Mouse (Mus musculus): ENCODE results near the gene Dlg1. TPM values are rescaled to one million over a fixed set of nuclear protein-coding genes. Genes with fewer than 3 reads are reported as not detected.

Dlg1 gene
- total RNA-seq, 2 experiments from 2014 or later, result 36.9 to 45.6 TPM

DNA sequence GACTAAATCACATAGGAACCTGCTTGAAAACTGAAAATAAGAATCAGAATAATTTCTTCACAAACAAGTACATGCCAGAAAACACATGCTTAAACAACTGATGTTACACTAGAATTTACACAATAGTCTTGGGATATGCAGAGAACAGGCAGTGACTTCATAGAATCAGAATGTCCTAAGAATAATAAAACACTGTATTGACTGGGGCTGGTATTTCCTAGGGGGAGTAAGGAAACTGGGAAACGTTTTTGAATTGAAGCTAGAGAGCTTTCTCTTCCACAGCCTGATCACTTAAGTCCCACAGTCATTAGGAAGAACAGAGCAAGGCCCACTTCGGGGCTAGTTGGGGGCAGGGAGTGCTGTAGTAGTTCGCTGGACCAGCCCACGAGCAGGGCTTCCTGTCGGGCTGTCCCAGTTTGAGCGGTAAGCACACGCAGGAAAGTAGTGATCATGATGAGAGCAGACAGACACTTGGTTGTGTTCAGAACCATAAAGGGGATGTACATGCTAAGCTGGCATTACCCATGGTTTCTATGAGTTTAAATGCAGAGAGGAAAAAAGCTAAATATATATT, 170.9 kb downstream of the Dlg1 start:
- no peak for ATAC-seq (replicated peaks; ENCODE audit: poor library complexity, severe bottlenecking)

DNA sequence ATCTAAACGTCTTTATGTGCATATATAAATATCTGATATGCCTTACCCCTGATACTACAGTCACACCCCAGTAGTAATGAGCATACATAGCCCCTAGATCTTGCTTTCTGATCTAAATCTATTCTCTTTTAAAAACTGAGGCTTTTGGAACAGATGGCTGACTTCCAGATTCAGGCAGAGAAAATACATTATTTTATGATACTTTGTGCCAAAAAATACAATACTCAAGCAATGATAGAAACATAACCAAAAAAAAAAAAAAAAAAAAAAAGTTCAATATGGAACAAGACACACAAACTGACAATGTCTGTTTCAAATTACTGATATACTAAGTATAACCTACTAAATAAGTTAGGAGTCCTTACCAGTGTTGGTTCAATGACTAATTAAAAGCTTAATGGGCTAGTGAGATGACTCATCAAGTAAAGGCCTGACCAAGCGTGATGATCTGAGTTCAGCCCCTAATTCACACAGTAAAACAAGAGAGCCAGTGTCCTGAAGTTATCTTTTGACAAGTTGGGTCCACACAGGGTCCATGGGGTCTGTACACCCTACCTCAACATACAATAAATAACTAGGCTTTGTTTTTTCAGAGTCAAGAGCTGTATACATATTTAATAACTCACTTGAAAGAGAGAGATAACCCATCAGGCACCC, 171.5 kb downstream of the Dlg1 start:
- ATAC-seq (replicated peaks; ENCODE audit: poor library complexity, severe bottlenecking), result no peak

DNA sequence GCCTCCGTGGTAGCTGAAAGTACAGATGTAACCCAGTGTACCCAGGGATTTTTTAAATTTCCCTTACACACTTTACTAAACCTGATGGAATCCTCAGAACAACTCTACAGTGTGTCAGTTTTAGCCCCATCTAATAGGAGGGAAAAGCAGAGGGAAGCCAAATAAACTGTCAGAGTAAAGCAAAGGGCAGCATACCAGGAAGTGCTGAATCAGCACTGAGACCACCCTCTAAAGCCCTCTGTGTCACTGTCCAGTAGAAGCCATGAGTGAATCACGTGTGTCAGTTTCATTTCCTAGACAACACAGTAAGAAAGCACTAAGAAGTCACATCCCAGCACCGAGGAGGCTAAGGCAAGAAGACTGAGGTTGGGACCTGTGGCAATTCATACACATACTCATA, 174.1 kb downstream of the Dlg1 start:
- no peak for ATAC-seq (replicated peaks; ENCODE audit: poor library complexity, severe bottlenecking)

DNA sequence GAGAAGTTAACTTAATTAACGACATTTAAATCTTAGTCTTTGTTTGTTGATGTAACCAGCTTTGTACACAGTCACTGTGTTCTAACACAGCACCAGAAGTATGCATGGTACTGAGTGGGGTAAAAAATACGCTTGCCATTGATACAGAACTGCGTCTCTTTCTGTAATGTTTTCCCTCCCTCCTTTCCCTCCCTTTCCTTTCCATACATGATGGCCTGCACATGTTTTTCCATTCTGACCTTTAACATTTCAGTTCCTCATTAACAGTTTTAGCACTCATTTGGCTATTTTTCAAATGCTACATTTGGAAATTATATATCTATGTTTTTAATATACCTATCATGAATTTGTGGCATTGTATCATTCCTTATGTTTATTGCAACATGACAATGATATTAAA, 181.0 kb downstream of the Dlg1 start:
- no peak for ATAC-seq (replicated peaks; ENCODE audit: poor library complexity, severe bottlenecking)

DNA sequence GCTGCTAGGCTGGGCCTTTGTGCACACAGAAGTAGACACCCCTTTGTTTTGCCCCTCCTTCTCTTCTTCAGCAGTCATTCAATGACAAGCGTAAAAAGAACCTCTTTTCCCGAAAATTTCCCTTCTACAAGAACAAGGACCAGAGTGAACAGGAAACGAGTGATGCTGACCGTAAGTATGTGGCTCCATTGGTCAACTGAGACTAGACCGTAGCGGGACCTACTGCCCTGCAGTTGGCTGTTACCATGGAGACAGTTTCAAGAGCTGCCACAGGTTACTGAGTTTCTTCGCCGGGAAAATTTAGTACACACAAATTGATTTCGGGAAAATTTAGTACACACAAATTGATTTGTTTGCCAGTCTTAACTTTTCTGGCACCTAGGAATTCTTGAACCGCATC, 183.5 kb downstream of the Dlg1 start:
- ATAC-seq (replicated peaks; ENCODE audit: poor library complexity, severe bottlenecking), result no peak

DNA sequence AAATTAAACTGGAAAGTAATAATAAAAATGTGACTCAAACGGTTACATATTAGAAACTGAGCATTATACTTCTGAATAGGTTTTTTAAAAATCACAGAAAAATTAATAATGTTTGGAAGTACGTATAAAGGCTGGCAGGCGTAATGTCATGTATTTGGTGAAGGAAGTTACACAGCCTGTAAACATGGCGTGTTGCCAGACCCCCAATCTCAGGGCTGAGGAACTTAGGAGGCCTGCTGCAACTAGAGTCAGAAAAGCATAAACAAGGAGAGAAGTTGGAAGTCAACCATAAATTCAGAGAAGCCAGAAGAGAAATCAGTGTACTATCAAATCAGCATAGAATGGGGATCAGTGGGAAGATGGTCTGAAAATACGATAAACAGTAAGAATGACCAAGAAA, 200.7 kb downstream of the Dlg1 start:
- ATAC-seq (replicated peaks; ENCODE audit: poor library complexity, severe bottlenecking), result no peak

DNA sequence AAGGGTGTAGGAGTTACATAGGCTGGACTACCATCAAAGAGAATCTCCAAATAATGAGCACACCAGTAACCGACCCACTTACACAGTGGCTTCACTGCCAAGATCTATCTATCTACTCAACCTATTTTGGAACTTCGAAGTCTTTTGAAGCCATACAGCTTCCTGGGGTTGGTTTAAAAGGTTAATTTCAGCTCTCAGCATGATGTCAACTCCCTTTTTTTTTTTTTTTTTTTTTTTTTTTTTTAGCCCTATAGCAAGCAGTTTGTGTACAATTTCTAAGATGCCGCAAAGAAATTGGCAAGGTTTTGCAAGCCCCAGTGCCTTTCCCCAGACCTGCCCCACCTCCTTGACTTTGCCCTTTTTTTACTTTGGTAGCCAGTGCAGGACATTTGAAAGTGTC, 202.0 kb downstream of the Dlg1 start:
- ATAC-seq (replicated peaks; ENCODE audit: poor library complexity, severe bottlenecking), result no peak

DNA sequence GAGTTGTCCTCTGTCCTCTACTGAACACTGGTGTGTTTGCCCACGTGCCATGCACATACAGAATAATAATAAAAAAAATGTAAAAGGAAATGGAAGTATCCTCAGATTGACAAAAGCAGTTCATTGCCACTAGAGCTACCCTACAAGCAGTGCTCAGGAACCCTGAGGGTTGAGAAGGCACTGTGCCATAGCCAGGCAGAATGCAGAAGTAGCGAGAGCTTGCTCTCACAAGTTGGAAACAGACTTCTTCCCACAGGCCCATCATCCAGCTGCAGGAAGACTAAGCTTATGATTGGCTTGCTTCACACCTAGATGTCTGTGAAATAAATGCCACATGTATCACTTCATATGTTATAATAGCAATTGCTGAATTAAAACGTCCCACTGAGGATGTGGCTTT, 203.7 kb downstream of the Dlg1 start:
- ATAC-seq (replicated peaks; ENCODE audit: poor library complexity, severe bottlenecking), result no peak

DNA sequence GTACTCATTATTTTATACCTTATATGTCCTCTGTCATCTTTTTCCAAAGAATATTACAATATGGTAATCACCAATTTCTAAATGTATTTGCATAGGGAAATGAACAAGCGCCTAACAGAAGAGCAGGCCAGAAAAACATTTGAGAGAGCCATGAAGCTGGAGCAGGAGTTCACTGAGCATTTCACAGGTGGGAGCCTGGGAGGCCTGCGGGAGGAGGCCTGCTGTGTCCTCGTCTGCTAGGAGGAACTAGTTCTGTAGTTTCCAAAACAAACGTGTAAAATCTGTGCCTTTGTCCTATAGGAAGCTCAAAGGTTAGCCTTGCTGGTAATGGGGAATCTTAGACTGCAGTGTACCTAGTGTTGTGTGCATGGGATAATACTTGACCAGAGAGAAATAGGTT, 204.5 kb downstream of the Dlg1 start:
- no peak for ATAC-seq (replicated peaks; ENCODE audit: poor library complexity, severe bottlenecking)

DNA sequence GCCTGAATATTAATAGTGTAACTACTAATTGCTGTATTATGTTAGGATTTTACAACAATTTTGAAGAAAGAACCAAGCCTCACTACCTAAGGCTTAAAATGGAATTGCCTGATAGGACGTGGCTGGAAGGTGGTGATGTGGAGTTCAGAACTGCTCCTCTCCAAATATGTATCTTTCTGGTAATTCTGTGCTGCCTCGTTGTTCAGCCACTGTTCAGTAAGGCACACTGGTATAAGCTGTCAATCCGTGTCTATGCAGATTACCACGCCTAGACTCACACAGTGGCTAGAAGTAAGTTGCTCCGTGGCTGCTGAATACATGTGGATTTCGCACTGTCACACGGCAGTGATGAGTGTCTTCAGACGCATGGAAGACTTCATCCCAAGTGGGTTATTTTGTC, 210.5 kb downstream of the Dlg1 start:
- no peak for ATAC-seq (replicated peaks; ENCODE audit: poor library complexity, severe bottlenecking)

DNA sequence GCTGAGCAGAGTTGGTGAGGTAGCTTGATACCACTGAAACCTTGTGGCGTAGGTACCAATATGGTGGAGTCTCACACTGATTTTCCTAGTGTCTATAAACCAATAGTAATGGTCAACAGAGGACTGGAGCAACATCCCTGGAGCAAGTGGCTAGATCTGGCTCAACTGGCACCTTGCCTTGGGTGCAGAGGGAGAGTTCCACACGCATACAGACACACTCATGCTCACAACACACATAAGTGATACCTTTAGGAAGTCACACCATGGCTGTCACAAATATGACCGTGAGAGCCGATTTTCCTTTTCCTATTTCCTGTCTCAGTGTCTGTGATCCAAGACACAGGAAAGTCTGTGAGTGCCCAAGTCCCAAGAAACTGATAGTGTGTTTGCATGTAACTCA, 212.1 kb downstream of the Dlg1 start:
- ATAC-seq (replicated peaks; ENCODE audit: poor library complexity, severe bottlenecking), result no peak

DNA sequence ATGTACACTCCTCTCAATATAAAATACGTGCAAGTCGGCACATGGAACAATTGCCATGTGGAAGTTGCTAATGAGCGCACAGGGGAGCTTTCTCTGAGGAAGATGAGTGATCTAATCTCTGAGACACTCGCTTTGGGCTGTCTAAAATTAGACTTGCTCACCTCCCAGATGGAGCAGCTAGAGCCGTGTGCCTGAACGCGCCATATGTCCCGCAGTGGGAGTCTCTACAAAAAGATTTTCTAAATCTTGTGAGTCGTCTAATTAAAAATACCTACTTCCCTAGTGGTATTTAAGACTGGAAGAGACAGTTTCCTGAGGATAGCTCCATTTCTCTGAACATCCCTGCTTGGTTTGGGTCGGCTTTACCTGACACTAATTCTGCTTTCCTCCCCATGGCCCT, 213.1 kb downstream of the Dlg1 start:
- ATAC-seq (replicated peaks; ENCODE audit: poor library complexity, severe bottlenecking), result no peak

DNA sequence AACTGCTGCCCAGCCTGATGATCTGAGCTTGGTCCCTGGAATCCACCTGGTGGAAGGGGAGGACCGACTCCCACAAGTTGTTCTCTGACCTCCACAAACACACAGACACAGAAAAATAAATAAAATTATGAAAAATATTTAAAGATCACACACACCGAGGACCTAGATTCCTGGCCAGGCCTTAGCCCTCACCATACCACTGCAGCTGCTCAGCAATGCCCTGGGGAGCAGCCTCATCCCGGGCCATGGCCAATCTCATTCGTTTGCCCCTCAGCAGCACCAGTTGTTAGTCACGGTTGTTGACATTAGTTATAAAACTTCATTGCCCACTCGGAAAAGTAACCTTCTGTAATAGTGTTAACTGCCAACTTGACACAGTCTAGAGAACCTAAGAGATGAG, 214.8 kb downstream of the Dlg1 start:
- no peak for ATAC-seq (replicated peaks; ENCODE audit: poor library complexity, severe bottlenecking)

DNA sequence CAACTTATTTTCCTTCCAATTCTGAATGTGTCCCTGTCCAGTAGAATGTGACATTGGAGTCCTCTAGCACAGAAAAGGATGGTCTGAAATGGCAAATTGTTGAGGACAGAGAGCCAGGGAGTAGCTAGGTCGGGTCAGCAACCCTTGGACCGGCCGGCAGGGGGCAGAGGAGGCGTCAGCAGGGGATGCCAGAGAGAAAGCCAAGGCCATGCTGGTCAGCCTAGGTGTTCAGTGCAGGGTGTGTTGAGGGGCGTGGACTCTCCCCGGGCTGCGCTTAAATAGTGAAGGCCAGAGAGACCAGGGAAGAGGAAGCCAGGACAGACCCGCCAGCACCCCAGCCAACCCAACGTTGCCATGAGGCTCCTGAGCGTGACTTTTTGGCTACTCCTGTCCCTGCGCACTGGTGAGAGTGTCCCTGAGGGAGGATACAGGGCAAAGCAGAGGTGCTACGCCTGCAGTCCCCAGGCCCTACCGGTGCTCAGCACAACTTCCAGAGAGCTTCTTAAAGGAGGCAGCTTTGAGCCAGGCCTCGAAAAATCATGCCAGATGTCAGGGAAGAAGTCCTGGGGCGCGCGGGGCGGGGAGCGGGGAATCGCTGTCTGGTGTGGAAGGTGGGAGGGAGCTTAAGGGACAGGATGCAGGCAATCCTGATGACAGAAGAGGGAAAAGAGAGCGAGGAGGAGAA, 215.5 kb downstream of the Dlg1 start, which contains the start of gene Meltf:
Gene Meltf, plus strand, starts transcription at position 238 of the 685 bp plus-strand sequence.
- peak; percentile 92 for ATAC-seq (replicated peaks; ENCODE audit: poor library complexity, severe bottlenecking)

DNA sequence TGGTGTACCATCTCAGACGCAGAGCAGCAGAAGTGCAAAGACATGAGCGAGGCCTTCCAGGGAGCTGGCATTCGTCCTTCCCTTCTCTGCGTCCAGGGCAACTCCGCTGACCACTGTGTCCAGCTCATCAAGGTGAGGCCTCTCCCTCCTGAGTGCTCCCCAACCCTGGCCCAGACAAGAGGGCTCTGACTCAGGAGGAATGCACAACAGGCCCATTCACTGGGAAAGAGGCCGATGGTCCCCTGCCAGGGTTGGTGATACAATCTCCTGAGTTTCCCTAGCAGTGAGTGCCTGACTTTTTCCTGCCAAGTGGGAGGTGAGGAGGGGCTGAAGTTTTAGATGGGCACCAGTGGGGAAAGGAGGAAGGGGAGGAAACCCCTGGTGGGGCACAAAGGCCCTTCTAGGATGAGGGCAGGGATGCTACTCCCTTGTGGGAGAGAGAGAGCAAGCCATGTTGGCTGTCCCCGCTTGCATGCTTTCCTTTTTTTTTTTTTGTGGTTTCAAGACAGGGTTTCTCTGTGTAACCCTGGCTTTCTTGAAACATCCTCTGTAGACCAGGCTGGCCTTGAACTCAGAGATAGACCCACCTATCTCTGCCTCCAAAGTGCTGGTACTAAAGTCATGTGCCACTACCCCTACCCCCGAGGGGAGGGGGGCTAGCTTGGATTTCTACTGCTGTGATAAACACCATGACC, 217.1 kb downstream of the Dlg1 start:
- no peak for ATAC-seq (replicated peaks; ENCODE audit: poor library complexity, severe bottlenecking)

DNA sequence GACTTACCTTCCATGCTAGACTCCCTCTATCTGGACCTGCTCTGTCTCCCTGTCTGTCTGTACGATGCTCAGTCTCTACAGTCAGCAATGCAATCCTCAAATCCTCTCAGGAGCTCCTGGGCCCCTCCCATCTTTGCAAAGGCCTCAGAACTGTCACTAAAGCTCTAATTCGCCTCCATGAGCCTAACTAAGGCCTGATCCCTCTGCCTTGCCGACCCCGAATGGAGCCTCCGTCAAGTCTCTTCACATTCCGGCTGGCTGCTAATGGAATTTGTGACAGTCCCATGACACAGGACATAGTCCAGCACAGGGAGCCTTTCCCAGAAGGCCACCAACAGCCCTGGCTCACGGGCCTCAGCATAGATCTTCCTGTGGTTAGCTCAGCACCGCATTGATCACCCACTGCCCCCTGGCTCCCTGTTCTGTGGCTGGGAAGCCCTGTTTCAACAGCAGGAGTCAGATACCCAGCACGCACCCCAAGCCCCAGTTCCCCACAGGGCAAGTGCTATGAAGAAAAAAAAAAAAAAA, 219.2 kb downstream of the Dlg1 start:
- no peak for ATAC-seq (replicated peaks; ENCODE audit: poor library complexity, severe bottlenecking)

DNA sequence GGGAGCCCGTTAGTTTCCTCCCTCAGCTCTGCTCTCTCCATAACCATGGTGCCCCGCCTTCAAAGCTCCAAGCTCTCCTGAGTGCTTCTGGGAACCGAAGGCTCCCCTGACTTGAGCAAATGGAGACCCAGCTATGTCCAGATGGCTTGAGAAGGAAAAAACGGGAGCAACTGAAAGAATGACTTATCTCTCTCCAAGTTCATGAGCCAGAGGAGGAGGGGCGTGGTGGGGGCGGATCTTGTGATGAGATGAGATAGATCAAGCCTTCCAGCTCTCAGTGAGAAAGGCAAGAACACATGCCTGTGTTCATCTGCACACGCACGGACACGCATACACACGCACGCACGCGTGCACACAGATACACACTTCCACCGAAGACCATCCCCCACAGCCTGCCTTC, 220.1 kb downstream of the Dlg1 start:
- ATAC-seq (replicated peaks; ENCODE audit: poor library complexity, severe bottlenecking), result no peak

DNA sequence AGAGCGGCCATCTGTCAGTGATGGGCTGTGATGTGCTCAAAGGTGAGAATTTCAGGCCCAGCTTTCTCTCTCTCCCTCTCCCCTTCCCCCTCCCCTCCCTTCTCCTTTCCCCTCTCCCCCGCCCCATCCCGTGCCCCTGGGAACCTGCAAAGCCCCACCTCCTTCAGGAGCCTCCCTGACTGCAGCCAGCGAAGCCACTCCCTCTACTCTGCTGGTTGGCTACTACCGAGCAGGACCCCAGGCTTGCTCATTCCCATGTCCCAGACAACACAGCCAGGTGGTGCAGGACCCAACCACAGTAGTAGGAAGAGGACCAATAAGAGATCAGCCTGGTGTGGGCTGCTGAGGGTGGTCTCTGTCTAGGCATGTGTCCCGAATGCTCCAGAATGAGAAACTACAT, 220.7 kb downstream of the Dlg1 start:
- no peak for ATAC-seq (replicated peaks; ENCODE audit: poor library complexity, severe bottlenecking)

DNA sequence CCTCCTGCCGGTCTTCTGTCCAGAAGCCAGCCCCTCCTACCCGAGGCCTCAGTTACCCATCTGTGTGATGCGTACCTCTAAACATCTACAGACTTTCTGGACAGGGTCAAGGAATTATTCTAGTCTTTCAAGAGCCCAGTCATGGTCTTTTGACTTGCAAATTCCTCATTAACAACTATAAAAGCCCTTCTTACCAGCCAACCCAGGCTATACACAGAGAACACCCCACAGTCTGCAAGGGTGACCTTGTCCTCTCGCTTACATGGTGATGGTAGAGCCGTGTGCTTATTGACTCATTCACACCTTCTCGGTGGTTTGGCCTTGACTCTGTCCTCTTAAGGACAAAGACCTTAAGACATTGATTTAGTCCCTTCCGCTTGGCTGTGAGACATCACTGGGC, 227.7 kb downstream of the Dlg1 start:
- ATAC-seq (replicated peaks; ENCODE audit: poor library complexity, severe bottlenecking), result no peak

DNA sequence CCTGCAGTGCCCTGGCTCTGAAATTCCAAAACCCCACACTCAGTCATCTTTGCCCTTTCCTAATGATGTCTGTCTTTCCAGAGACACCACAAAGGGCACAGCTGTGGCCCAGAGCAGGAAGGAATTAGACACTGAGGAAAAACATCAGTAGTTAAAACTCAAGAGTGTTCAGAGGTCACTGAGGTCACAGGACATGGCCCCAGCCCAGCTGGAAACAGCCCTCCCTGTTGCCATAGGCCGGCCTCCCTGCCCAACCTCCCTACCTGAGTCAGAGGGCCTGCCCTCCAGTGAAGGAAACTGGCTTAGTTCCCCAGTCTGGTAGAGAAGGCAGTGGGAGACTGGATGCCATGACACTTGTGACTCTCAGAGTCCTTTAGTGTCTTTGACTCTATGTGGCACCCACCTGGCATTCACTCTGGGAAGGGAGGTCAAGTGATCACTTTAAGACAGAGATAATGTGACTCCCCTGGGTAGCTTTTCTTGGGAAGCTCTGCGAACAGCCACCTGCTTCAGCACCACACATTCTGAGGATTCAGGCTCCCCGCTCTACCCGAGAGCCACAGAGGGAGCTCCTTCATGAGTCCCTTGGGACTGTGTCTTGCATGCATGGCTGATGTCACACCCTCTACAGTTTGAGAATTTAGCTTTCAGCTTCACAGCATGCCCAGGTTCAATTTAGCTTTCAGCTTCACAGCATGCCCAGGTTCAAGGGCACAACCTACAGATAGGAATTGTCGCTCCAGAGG, 230.3 kb downstream of the Dlg1 start:
- ATAC-seq (replicated peaks; ENCODE audit: poor library complexity, severe bottlenecking), result no peak

All from granulocyte monocyte progenitor cell, adult 5-6 weeks (primary cell).